Mouse (Mus musculus) liver, embryonic 11.5 days (tissue): Measurements from ENCODE around the gene E030025P04Rik. TPM values are rescaled to one million over a fixed set of nuclear protein-coding genes. Genes with fewer than 3 reads are reported as not detected.

Experiments
- polyA plus RNA-seq: library from polyadenylated mRNA; unstranded; fragments of >200 nt; fragmentation: Nextera tagmentation; extraction: Ambion mirVana; gene quantifications from 2 replicates; pipeline ENCODE4 v1.2.1, GENCODE M21; 2014

Gene E030025P04Rik
- polyA plus RNA-seq, 1 experiment from 2014 or later, result not detected

Other genes with a start within 250 kb of the E030025P04Rik start
- gene Axin2, start 224.0 kb downstream of the E030025P04Rik start, polyA plus RNA-seq, result 1.7 and 2.3 TPM in 2 replicates
- gene Rgs9, start 153.8 kb upstream of the E030025P04Rik start, polyA plus RNA-seq, result 0.18 and 0.25 TPM in 2 replicates
- 24.9 and 25.3 TPM in 2 replicates for gene Gna13, start 218.5 kb upstream of the E030025P04Rik start, polyA plus RNA-seq